Mouse (Mus musculus) E14TG2a.4 (cell line): ENCODE data around the gene Stard13.

ENCODE experiments used
- CTCF ChIP-seq: conservative IDR thresholded peaks from 2 replicates; pipeline ENCODE4 v1.5.1; 2014; ENCODE audit warnings: low read length
- POU5F1 ChIP-seq: IDR thresholded peaks from 2 replicates; pipeline ENCODE4 v1.6.1; 2014; ENCODE audit warnings: low read length, borderline replicate concordance

DNA sequence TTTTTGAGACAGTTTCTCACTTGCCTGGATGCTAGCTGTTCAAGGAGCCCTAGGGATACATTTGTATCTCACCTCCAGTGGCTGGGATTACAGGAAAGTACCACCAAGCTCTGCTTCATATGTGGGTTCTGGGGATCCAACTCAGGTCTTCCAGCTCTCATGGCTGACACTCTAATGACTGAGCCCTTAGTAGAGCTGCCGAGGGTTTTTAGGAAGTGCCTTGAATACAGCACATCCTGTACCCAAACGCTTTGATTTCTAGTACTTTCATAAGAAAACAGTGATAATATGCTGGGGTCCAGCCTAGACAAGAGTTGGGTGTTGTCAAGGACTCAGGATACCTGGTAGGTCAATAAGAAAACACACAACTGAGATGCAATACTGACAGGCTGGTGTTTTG is 23.6 kb downstream of the Stard13 start:
- TF ChIP-seq CTCF, result no peak
- TF ChIP-seq POU5F1, result no peak
